Mouse (Mus musculus) ES-E14 (cell line): ENCODE data around the gene Scarb1. TPM values are rescaled to one million over a fixed set of nuclear protein-coding genes. Genes with fewer than 3 reads are reported as not detected.

Experiments used
- DNase-seq: peaks from one replicate; pipeline ENCODE4 v3.0.0-alpha.2; 2013; ENCODE audit warnings: low read depth, low spot score
- H3K27ac ChIP-seq: 2 replicates; pipeline ENCODE4 v1.5.1; 2012; ENCODE audit warnings: low read depth, mild to moderate bottlenecking, low read length, moderate library complexity, mixed read lengths; ENCODE audit not compliant: poor library complexity, insufficient read depth, severe bottlenecking
- H3K36me3 ChIP-seq: 2 replicates; pipeline ENCODE4 v1.6.1; 2012; ENCODE audit warnings: mild to moderate bottlenecking, low read length, moderate library complexity, mixed read lengths; ENCODE audit not compliant: control insufficient read depth, poor library complexity, insufficient read depth, severe bottlenecking
- H3K4me1 ChIP-seq, 2 experiments: fragments of 150-350 bp in 1 of 2; sonication (generic) in 1 of 2; 2 replicates each; pipeline ENCODE4 v1.6.1; 2012; ENCODE audit warnings: low read length in 2 of 2, mild to moderate bottlenecking in 1 of 2, mixed read lengths in 1 of 2; ENCODE audit not compliant: control insufficient read depth in 2 of 2, insufficient read depth in 2 of 2, poor library complexity in 1 of 2
- H3K4me3 ChIP-seq, 2 experiments: fragments of 150-350 bp in 1 of 2; sonication (generic) in 1 of 2; 2 replicates each; pipeline ENCODE4 v1.5.1; 2012; ENCODE audit warnings: low read length in 2 of 2, low read depth in 1 of 2, mild to moderate bottlenecking in 1 of 2, mixed read lengths in 1 of 2; ENCODE audit not compliant: insufficient read depth in 1 of 2, poor library complexity in 1 of 2, severe bottlenecking in 1 of 2
- H3K9ac ChIP-seq: 2 replicates; pipeline ENCODE4 v1.6.1; 2012; ENCODE audit warnings: low read depth, mild to moderate bottlenecking, low read length, mixed read lengths; ENCODE audit not compliant: poor library complexity, insufficient read depth, severe bottlenecking
- H3K9me3 ChIP-seq: fragments of 150-350 bp; sonication (generic); 2 replicates; pipeline ENCODE4 v1.6.1; 2012; ENCODE audit warnings: low read depth, mild to moderate bottlenecking, low read length; ENCODE audit not compliant: control insufficient read depth, insufficient read depth
- CHD2 ChIP-seq: IDR thresholded peaks from 2 replicates; pipeline ENCODE4 v1.6.1; 2014; ENCODE audit warnings: mild to moderate bottlenecking, low read depth, low read length, inconsistent platforms
- HCFC1 ChIP-seq: IDR thresholded peaks from 2 replicates; pipeline ENCODE4 v1.6.1; 2012; ENCODE audit warnings: low read length, inconsistent platforms, borderline replicate concordance; ENCODE audit not compliant: insufficient read depth
- MAFK ChIP-seq: IDR thresholded peaks from 2 replicates; pipeline ENCODE4 v1.6.1; 2014; ENCODE audit warnings: mild to moderate bottlenecking, low read depth, low read length, inconsistent platforms; ENCODE audit not compliant: insufficient read depth
- ZC3H11A ChIP-seq: IDR thresholded peaks from 2 replicates; pipeline ENCODE4 v1.6.1; 2012; ENCODE audit warnings: low read depth, mild to moderate bottlenecking, inconsistent platforms, low read length, borderline replicate concordance
- ZNF384 ChIP-seq: IDR thresholded peaks from 2 replicates; pipeline ENCODE4 v1.6.1; 2012; ENCODE audit warnings: low read depth, low read length, inconsistent platforms
- in situ Hi-C, 2 experiments: fragments of 600-800 bp; cut with MboI; formaldehyde crosslinking; loops; one replicate each; pipeline ENCODE4 v1.15.1; 2025; ENCODE audit warnings: low sequenced_read_pairs in 2 of 2, inconsistent platforms in 1 of 2; ENCODE audit not compliant: unreplicated experiment in 2 of 2
- total RNA-seq: library from RNA; depleted of rRNA; stranded (reverse); fragments of 300-350 nt; gene quantifications from 2 replicates; pipeline ENCODE4 v1.2.3, GENCODE M21; 2012; rRNA removed

Scarb1 gene
- total RNA-seq, 1 experiment = 28.8 TPM

- H3K9me3 ChIP-seq = no peaks in the 10 kb centered on the region
These were observed 113.2 kb downstream of the Scarb1 start for GRCm38 (mm10) chr5:125227699-125228098.

More at GRCm38 (mm10) chr5:125227699-125228098, 113.2 kb downstream of the Scarb1 start:
- Histone ChIP-seq H3K4me3 (no peak overlapping the region), H3K27ac (no peak overlapping the region), H3K9ac (no peak overlapping the region), H3K36me3 (no peaks in the 10 kb centered on the region), H3K4me1 (no peaks in the 10 kb centered on the region)
- in situ Hi-C loops = no loop called here
- TF ChIP-seq CHD2 (no peak), HCFC1 (no peak), ZC3H11A (no peak), ZNF384 (no peak), MAFK (no peak)
- no peak for DNase-seq

Other genes with a start within 250 kb of the Scarb1 start
- gene Ncor2, start 161.9 kb downstream of the Scarb1 start, total RNA-seq = 19.8 and 19.9 TPM in 2 replicates
- gene Gm10382, start 48.2 kb upstream of the Scarb1 start, total RNA-seq = 0.98 and 1.6 TPM in 2 replicates
- gene Ubc, start 49.1 kb upstream of the Scarb1 start, total RNA-seq = 1,120 and 1,195 TPM in 2 replicates
- 24.7 and 26.3 TPM in 2 replicates for gene Dhx37, start 93.0 kb upstream of the Scarb1 start, total RNA-seq
- gene Bri3bp, start 100.5 kb upstream of the Scarb1 start, total RNA-seq = 52.7 and 80.5 TPM in 2 replicates
- gene Aacs, start 134.7 kb upstream of the Scarb1 start, total RNA-seq = 16.5 and 20.6 TPM in 2 replicates
- gene Tmem132b, start 190.7 kb upstream of the Scarb1 start, total RNA-seq = 0.13 and 0.48 TPM in 2 replicates